Mouse (Mus musculus) CH12.LX (cell line): ENCODE data around the gene Gm21970.

Experiments used
- GABPA ChIP-seq: IDR thresholded peaks from 2 replicates; pipeline ENCODE4 v1.6.1; 2012; ENCODE audit warnings: low read depth, low read length, improper control_type of control experiment, inconsistent platforms; ENCODE audit not compliant: insufficient replicate concordance
- KAT2A ChIP-seq: IDR thresholded peaks from 2 replicates; pipeline ENCODE4 v1.6.1; 2012; ENCODE audit warnings: low read length, improper control_type of control experiment, inconsistent platforms; ENCODE audit not compliant: insufficient replicate concordance
- MAZ ChIP-seq: IDR thresholded peaks from 2 replicates; pipeline ENCODE4 v1.6.1; 2012; ENCODE audit warnings: low read depth, mild to moderate bottlenecking, inconsistent platforms, low read length, improper control_type of control experiment, moderate library complexity
- NELFE ChIP-seq: IDR thresholded peaks from 2 replicates; pipeline ENCODE4 v1.6.1; 2011; ENCODE audit warnings: low read depth, low read length, improper control_type of control experiment

GRCm38 (mm10) chr16:91433329-91433933 is 41.9 kb downstream of the Gm21970 start:
- no peak for TF ChIP-seq NELFE
- TF ChIP-seq MAZ, result no peak
- no peak for TF ChIP-seq KAT2A
- no peak for TF ChIP-seq GABPA
